Mouse (Mus musculus) heart, adult 8-10 months (tissue): ENCODE results near the gene Nampt. TPM values are rescaled to one million over a fixed set of nuclear protein-coding genes. Genes with fewer than 3 reads are reported as not detected.
"Not testable (repeated sequence)": the region's sequence is repeated elsewhere in the genome, so short reads cannot be mapped to it uniquely, and the experiment has no call there.

Experiments used
- DNase-seq: peaks from one replicate; pipeline ENCODE4 v3.0.0; 2022; ENCODE audit warnings: low spot score
- total RNA-seq, 4 experiments: library from RNA; stranded (reverse); gene quantifications; 2 replicates each; pipeline ENCODE4 v1.2.4; 2022

Nampt gene
- total RNA-seq, 4 experiments from 2014 or later = 154 to 156 (median 155) TPM

DNA sequence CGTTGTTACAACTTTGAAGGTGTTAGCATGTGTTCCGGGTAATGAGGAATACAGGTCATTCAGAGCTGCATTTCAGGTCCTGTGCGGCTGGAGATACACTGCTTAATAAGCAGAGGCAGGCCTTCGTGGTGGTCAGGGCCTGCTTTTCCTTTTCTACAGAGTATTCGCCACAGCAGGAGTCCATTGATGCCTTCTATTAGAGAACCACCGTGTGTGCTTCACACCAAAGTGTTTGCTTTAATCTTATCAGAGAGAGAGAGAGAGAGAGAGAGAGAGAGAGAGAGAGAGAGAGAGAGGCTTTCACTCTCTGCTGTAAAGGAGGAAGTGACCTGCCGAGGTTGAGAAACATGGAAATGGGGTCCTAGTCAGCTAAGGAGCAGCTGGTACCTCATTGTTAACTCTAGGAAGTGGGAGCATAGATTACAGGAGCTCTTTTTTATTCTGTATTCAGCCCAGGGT, 22.1 kb downstream of the Nampt start:
- DNase-seq = no peak

DNA sequence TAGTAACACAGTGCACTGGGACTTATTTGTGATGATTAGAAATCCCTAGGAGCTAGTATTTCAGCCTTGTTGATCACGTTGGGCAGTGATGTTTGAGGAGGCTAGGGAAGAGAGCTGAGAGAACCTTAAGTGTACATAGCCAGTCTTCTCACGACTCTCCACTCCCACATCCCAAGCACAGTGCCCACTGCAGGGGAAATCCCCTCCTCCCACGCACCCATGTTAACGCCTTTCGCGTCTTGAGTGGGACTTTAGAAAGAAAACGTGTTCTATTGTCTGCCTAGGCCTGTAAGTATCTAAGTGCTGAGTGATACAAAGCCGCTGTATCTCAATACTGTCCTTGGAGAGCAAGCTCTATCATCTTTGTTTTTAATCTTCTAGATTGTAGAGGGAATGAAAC, 27.0 kb downstream of the Nampt start:
- DNase-seq = no peak

DNA sequence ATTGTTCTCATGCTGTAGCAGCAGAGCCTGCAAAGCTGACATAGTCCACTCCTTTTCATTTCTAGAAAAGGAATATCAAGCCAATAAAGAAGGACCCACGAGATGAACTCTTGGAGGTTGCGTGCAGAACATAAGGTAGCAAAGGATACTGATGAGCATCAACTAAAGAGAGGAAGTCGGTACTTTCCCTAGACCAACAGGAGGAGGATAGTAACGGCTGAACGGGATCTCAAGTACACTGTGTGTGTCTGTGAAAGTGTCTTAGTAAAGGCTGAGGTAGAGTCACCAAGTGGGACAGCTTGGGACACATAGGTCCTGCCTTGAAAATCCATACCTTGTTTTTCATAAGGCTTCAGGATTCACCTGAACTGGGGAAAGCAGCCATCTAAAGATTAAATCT, 34.4 kb downstream of the Nampt start:
- DNase-seq = no peak

DNA sequence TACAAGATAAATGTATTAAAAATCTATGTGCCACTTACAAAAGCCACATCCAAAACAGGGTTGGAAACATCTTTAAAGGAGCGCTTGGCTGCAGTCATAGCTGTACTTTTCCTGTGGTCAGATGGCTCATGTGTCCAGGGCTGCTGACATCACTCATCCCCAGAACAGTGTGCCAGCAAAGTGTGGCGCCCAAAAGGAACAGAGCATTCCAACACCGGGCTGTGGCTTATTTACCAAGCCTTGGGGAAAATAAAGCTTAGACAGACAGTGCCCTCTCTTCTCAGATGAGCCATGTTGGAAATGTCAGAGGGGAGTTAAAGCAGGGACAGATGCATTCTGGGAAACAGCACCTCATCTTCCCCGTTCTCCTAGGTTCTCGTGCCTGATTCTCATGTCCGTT, 35.5 kb downstream of the Nampt start:
- peak; percentile 69 for DNase-seq

DNA sequence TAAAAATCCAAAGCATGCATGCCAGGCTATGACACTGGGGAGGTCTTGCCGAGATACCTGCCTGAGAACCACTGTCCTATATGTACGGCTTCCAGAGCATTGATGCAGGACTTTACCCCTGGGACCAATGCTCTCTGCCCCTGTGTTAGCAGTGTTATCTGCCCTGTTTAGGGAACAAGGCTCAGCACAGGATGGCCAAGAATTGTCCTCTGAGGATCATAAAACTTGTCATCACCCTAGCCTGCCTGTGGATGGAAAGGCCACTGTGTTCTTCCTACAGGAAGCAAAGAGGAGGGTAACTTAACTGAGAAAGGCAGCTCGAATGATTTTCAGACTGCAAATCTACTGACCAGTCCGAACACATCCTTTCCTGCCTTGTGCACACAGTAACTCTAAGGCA, 36.1 kb downstream of the Nampt start:
- DNase-seq = peak; percentile 71

DNA sequence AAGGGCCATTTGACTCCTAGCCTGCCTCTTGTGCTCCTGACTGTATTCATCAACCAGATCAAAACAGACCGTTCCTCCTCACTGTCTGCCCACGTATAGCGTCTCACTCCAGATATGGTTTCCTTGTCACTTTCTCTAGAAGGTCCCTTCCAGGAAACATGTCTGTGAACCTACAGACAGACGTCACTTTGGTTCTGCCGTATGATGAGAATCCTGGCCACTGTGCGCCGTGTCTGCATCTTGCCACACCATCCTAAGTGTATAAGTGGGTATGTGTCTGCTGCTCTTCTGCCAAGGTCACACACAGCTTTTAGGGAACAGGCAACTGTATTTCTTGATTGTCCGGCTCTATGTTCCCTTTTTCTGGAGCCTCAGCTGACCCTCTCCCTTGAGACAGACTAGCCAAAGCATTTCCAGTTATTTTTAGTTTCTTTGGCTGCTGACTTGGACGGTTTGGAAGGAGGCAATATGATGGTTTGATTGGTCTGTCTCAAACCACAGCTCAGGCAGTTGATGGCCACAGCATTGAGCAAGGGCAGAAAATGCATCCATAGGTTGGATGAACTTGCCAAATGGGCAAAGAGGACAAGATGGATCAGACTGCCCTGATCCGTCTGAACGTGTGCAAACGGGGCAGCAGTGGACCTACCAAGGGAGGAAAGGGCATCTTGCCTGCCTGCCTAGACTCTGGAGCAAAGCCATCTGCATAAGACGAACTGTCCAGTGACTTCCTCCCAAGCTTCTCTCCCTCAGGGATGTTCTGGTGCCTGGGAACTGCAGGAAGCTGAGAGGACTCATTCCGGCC, 37.6 kb downstream of the Nampt start:
- DNase-seq = peak; percentile 80

DNA sequence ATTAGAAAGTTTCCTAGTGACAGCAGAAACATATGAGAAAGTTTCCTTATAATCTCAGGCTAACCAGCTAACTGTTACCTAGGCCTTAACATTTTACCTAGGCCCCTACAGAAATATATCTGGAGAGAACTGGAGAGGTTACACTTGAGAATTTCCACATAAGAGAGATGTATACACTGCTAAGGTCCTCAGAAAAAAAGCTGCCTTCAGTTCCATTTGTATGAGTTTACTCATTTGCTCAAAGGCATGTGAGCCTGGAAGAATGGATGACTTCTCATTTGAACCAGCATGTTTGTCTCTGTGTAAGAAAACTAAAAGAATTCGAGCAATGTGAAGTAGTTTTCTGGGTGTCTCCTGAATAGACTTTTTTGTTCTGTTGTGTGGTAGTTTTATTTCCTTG, 39.1 kb downstream of the Nampt start:
- DNase-seq = no peak

DNA sequence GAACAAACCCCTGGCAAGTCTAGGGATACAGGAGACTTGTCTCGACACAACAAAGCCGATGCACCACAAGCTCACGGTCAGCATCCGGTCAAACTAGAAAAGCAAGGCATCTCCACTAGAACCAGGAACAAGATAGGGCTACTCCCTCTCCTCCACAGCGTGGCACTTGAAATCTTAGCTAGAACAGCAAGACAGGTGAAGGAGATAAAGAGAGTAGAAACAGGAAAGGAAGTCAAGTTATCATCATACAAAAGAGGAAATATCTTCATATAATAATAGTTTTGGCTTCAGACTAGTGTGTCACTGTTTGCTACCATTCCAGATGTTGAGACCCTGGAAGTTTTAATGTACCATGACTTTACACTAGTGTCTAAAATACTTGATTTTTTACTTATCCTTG, 41.5 kb downstream of the Nampt start:
- no peak for DNase-seq

DNA sequence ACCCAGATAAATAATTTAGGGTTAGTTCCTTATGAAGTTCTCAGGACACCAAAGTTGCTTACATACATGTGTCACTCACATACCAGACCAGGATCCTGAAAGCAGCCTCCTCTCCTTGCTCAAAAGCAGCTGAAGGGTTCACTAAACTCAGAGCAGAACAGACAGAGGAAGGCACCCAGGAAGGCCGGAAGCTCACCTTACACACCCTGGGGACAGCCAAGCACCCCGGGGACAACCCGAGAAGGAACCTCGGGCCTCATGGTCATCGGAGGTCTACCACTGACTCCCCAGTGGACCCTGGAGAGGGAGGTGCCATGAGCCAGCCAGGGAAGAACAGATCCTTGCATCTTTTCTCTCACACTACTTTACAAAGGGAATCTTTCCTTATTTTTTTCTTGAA, 51.5 kb downstream of the Nampt start:
- DNase-seq = no peak

DNA sequence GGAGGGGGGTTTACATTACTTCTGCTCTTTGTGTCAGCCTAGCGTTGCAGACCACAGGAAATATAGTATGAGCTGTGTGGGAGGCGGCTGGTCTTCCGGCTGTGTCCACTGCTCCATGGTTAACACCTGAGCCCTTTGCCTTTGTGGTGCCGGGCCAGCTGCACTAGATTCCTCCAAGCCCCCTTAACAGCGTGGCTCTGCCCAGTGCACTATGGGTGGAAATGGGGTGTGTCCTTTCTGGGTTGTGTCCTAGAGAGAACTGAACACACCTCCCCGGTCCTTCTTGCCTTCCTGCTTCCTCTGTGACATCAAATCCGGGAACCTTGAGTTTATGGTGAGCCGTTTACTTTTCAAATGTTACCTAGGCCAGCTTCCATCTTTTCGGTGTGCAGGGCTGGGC, 58.2 kb downstream of the Nampt start:
- no peak for DNase-seq

DNA sequence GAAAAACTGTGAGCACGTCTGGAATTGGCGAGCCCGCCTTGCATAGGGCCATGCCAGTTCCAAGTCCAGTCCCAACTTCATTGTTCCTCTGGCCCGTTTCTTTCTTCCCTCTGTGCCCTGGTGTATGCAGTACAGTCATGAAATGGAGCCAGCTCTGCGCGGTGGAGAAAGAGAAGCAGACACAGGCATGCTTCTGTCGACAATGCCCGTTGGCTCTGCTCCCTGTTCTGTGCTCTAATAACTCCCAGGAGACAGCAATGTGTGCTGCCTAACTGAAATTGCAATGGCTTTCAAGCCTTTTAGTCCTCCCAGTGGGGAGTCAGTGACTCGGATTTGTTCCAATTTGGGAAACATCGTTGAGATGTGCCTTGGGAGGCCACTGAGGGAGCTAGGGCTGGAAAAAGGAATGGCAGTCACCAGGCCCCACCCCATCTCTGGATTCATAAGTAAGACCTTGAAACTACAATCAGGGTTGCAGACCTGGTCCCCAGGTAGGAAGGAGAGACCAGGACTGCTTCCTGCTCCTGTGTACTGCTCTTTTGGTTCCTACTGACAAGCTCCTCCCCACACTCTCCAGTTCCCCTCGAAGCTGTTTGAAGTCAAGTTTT, 58.7 kb downstream of the Nampt start:
- peak; percentile 36 for DNase-seq

DNA sequence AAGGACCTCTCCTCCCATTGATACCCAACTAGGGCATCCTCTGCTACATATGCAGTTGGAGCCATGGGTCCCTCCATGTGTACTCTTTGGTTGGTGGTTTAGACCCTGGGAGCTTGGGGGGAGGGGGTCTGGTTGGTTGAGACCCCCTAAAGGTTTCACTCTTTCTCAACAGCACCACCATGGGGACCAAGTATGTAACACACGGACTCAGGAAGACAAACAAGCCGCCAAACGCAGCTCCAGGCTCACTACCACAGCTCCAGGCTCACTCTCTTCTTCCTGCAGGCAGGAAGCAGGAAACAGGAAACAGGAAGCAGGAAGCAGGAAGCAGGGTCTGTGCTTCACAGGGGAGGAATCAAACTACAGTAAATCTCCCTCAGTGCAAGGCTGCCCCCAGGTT, 60.0 kb downstream of the Nampt start:
- no peak for DNase-seq

DNA sequence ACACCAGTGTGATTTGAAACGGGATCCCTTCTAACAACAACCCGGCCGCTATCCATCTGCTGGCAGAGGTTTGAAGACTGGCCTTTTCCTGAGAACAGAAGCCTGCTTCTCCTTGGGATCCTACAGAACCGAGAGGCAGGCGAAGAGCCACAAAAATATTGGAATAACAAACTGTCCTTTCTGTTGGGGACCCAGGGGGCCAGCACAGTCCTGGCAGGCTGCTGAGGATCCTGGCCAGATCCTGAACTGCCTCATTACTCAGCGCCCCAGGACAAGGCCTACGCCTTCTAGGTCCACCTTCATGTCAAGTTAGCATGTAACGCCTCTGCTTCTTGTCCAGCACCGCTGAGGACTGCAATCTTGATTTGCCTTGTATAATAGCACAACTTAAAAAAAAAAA, 65.0 kb downstream of the Nampt start:
- peak; percentile 74 for DNase-seq

DNA sequence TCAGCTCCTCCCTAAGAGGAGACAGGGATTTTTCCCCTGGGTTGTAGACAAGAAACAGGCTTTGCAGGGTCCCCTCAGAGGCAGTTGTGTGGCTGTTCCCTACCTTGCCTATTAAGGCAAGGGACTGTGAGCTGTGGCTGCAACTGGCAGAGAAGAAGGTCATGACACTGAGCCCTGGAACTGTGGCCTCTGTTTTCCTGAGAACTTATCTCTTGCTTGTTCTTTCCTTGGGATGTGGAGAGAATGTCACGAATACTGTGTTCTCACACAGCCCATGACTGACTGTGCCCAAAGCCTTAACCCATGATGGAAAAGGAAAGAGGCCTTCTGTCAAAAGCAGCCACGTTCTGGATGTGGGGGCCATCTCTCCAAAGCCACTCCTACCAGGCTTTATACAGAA, 65.7 kb downstream of the Nampt start:
- DNase-seq = peak; percentile 27

DNA sequence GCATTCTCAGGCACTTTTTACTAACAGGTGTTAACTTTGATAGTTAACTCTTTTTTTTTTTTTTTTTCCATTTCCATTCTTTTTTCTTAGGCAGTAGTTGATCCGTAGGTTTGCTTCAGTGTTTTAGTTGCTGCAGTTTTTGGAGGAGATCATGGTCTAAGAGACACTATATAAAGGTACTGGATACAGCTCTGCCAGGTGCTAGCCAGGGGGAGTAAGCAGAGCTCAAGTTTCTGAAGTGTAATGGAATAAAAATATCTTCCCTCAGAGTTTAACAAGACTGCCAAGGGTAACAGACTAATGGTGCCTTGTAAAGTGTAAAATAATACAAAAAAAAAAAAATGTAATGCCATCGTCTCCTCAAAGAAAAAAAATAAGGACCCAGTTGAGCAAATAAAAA, 67.0 kb downstream of the Nampt start:
- DNase-seq = no peak

DNA sequence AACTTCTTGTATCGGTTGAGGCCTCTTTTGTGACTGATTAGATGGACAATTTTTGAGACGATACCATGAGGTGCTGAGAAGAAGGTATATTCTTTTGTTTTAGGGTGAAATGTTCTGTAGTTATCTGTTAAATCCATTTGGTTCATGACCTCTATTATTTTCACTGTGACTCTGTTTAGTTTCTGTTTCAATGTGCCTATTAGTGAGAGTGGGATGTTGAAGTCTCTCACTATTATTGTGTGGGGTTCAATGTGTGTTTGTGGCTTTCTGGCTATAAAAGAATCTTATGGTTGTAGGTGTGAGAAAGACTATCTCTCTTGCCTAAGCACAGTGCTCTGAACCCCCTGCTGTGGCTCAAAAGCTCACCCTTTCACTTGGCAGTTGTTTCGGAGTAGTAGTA, 68.9 kb downstream of the Nampt start:
- no peak for DNase-seq

DNA sequence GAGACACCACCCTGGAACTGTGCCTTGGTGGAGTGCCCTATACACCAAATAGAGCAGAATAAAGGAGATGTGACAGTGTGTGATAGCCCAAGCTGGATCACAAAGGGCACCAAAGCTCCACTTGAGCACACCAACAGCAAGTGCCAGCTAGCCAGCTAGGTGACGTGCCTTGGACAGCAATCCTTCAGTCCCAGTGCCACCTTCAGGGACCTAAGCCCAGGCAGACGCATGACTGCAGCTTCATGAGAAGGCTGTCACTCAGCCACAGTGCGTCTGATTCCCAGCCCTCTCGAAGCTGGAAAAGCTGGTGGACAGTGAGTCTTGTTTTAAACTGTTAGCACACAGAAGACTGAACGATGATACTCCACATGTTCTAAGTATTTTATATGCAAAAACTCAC, 70.5 kb downstream of the Nampt start:
- no peak for DNase-seq

DNA sequence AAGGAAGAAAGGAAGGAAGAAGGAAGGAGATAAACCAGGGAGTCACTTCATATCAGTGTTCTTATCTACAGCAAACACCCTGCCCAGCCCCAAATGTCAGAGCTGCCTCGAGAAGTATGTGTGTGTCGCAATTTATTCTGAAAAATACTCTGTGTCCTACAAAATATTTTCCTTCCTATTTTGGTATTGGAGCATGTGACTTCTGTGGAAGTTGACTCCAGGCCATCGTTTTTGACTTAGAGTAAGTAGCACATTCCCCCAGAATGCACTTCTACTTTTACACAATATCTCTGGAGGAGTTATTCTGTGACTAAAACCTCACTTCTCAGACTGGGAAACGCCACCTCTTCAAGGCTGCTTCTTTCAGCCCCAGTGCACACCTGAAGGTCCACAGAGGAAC, 71.1 kb downstream of the Nampt start:
- peak; percentile 68 for DNase-seq

DNA sequence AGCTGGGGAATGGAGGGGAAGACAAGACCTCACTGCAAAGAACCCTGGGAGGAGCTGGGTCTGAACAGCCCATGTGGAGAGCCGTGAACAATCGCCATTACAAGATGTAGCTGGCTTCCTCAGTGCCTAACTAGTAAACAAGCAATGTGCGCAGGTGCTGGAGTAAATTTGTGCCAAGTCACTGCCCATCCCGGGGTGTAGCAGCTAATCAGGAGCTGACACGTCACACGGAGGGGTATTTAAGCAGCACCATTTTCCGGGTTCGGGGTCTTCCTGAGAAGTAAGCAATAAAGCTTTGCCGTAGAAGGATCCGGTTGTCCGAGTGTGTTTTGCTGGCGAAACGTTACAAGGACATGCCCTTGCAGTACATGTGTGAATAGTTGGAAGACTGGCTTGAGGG, 71.9 kb downstream of the Nampt start:
- not testable (repeated sequence) for DNase-seq

DNA sequence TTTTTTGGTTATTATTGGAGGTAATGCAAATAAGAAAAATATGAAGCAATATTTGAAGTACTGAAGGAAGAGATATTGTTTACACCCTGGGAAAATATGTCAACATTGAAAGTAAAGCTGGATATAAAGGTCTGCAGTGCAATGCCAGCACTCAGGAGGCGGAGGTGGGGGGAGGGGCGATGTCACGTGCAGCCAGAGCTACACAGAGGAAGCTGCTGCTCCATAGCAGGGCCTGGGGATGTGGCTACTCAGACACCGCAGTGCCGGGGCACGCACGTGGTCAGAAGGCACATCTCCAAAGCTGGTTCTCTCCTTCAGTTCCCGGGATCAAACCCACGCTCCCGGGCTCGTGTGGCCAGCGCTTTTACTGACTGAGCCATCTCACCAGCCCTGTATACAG, 73.9 kb downstream of the Nampt start:
- DNase-seq = no peak

DNA sequence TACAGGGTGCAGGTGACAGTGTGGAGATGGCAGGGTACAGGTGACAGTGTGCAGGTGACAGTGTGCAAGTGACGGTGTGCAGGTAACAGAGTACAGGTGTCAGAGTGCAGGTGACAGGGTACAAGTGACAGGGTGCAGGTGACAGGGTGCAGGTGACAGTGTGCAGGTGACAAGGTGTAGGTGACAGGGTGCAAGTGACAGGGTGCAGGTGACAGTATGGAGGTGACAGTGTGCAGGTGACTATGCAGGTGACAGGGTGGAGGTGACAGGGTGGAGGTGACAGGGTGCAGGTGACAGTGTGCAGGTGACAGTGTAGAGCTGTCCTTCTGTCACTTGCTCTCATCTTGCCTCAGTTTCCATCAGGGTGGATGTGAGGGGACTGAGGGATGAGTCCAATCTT, 76.5 kb downstream of the Nampt start:
- DNase-seq = no peak

DNA sequence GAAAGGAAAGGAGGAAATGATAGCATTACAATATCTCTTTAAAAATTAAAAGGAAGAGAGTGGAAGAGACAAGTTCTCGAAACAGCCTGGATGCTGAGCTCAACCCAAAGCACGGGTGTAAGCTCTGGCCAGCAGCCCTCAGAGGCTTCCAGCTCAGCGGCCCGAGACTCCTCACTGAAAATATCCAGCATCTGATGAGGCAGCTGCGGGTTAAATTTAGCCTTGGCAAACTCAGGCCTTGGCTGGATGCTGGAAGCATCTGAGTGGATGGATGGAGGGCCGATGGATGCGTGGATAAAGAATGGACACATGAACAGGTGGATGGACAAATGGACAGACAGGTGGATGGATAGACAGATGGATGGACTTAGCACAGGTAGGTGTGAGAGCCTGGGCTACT, 77.2 kb downstream of the Nampt start:
- peak; percentile 47 for DNase-seq
